Mouse (Mus musculus): ENCODE results near the gene Cdh10.

- no peak for TF ChIP-seq CTCF (IDR thresholded peaks at IDR 0.05; ENCODE audit: low read depth)
- TF ChIP-seq EP300 (IDR thresholded peaks at IDR 0.05; ENCODE audit: low read depth) = no peak
These were observed 1.5 kb downstream of the Cdh10 start for GRCm38 (mm10) chr15:18820226-18820625.

Measured in liver, embryonic 14.5 days (tissue).